In genomic region chr16:30826128-30826527, GRCm38 (mm10) we compare ENCODE assay signal across 9 mouse cellular contexts.
DNase-seq lines count a peak whose midpoint lies in the region; ATAC-seq lines count a peak whose summit lies in the region.
"Had no signal": no experiment of that assay in that cellular context is flagged by ENCODE, and none has a peak within 500 bp of the region (broad histone marks: within the 10 kb centered on the region; RNA-seq: fewer than 3 reads in every experiment).

No protein-coding gene starts in this region.

- WGBS in heart, embryonic 15.5 days = 48% methylated on average over 3 of the region's 3 CpGs
- 44% methylated on average over 3 of the region's 3 CpGs for WGBS in neural tube, embryonic 15.5 days

- H3K4me2 ChIP-seq in heart, embryonic 15.5 days = no peak overlapping the region
- H3K4me2 ChIP-seq in neural tube, embryonic 15.5 days = no peak overlapping the region

- no peaks in the 10 kb centered on the region for H3K36me3 ChIP-seq in heart, embryonic 15.5 days
- no peaks in the 10 kb centered on the region for H3K36me3 ChIP-seq in neural tube, embryonic 15.5 days

- no peak overlapping the region for H3K4me3 ChIP-seq in brown adipose tissue, adult 24 weeks (ENCODE audit: insufficient read depth, low read depth, low read length)
- no peak overlapping the region for H3K4me3 ChIP-seq in heart, embryonic 15.5 days
- no peak overlapping the region for H3K4me3 ChIP-seq in neural tube, embryonic 15.5 days (replicated peaks)
- H3K4me3 ChIP-seq: erythroblast, embryonic 14.5 days had no signal

- no peak for ATAC-seq in heart, embryonic 15.5 days (replicated peaks; ENCODE audit: insufficient number of reproducible peaks, insufficient read depth, low FRiP score, low read depth)
- ATAC-seq in neural tube, embryonic 15.5 days (ENCODE audit: low FRiP score) = no peak

- intact Hi-C loops in left cerebral cortex, postnatal 36 days (cut with DNase I) = no loop called here

- peak; percentile 48 for DNase-seq in gastrocnemius, postnatal 10 days
- no peak for DNase-seq in gastrocnemius, postnatal 25 days
- peak; percentile 41 to 44 for DNase-seq in left cerebral cortex, postnatal 36 days (ENCODE audit: low spot score in 2 of 2)
- DNase-seq in spleen, postnatal 10 days (ENCODE audit: low spot score in 2 of 2) = no peak
- no peak for DNase-seq in natural killer cell, adult 2 months (ENCODE audit: low spot score in 2 of 2)

- no peaks in the 10 kb centered on the region for H3K9me3 ChIP-seq in heart, embryonic 15.5 days (replicated peaks)
- H3K9me3 ChIP-seq in neural tube, embryonic 15.5 days (replicated peaks) = no peaks in the 10 kb centered on the region

- peak overlapping the region; percentile 63 for H3K27ac ChIP-seq in brown adipose tissue, adult 24 weeks (replicated peaks; ENCODE audit: low read depth, low read length)
- peak overlapping the region; percentile 48 for H3K27ac ChIP-seq in heart, embryonic 15.5 days
- H3K27ac ChIP-seq in neural tube, embryonic 15.5 days (replicated peaks) = no peak overlapping the region

- peaks cover 39% of the 10 kb centered on the region for H3K4me1 ChIP-seq in brown adipose tissue, adult 24 weeks (ENCODE audit: control insufficient read depth, insufficient read depth, insufficient read length, low read length)
- peaks cover 28% of the 10 kb centered on the region for H3K4me1 ChIP-seq in heart, embryonic 15.5 days (replicated peaks)
- peaks cover 15% of the 10 kb centered on the region for H3K4me1 ChIP-seq in neural tube, embryonic 15.5 days

- no peaks in the 10 kb centered on the region for H3K27me3 ChIP-seq in heart, embryonic 15.5 days
- H3K27me3 ChIP-seq in neural tube, embryonic 15.5 days (replicated peaks) = no peaks in the 10 kb centered on the region

- H3K9ac ChIP-seq in heart, embryonic 15.5 days = no peak overlapping the region
- no peak overlapping the region for H3K9ac ChIP-seq in neural tube, embryonic 15.5 days (replicated peaks)

Comparison
In these comparisons a context has a peak if more than half of its experiments do, and no peak if none do; other contexts are left out.
1. DNase-seq: peak in gastrocnemius, postnatal 10 days (single experiment) and left cerebral cortex, postnatal 36 days (2 of 2); none in gastrocnemius, postnatal 25 days (single experiment), spleen, postnatal 10 days (0 of 2) and natural killer cell, adult 2 months (0 of 2).